Mouse (Mus musculus) urinary bladder, postnatal 25 days (tissue): ENCODE results near the gene Tmem63b.

Experiments used
- DNase-seq: peaks from one replicate; pipeline ENCODE4 v3.0.0; 2022; ENCODE audit warnings: low spot score

The Tmem63b gene

GRCm38 (mm10) chr17:45686716-45687115, at the start of gene Tmem63b:
Gene Tmem63b, minus strand, starts transcription at chr17:45686905.
- DNase-seq = no peak

DNA sequence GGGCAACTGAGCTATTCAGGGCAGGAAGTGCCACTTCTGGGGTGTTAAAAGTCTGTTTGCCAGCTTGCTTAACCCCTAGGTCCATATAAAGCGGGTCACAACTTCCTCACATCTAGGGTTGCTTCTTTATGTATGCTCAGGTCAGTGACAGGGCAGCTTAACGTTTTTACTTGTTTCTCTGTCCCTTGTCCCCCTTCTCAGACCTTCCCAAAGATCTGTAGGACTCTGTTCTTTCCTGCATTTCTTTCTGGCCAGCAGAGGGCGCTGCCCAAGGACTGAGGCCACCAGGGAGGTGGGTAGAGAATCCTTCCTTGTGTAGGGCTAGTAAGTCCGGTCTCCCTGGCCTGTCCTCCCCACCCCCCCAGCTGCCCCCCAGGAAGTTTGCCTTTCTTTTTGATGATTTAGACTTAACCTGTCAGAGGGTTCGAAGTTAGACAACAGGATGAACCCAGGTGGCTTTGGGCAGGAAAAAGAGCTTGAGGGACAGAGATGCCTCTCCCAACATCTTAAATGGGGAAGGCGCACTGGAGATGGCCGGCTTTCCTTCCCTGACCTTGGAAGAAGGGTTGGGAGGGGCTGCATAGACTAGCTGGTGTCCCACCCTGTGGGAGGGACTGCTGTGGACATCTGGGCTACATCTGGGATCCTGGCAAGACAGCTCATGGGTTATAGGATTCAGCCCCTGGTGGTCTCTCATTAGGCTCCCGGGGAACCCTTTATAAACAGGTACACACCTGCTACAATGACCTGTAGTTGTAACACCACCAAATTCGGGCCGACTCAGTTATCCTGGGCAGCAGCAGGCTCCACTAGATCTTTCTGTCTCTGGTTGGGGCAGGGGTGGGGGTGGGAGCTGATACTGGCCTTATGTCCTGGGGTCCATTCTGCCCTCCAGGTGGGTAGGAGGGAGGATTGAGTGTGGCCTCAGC, 48.9 kb upstream of the Tmem63b start:
- peak; percentile 84 for DNase-seq

GRCm38 (mm10) chr17:45734881-45735280, 48.2 kb upstream of the Tmem63b start:
- no peak for DNase-seq

DNA sequence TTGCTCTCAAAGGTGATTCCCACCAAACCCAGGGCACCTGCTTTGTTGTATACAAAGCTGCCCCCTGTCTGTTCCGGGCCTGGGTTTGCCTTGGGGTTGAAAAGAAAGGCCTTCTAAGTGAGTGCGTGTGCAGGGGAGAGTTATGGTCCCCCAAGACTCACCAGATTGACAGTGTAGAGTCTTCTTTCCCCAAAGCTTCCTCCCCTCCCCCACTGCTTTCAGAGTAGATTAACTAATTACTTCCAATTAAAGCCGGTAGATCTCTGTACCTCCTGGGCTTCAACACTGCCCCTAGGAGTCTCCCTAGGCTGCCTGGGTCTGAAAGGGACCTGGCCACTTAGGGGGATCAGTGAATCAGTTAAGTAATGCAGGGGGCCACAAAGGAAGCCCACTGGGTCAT, 47.6 kb upstream of the Tmem63b start:
- DNase-seq = no peak

DNA sequence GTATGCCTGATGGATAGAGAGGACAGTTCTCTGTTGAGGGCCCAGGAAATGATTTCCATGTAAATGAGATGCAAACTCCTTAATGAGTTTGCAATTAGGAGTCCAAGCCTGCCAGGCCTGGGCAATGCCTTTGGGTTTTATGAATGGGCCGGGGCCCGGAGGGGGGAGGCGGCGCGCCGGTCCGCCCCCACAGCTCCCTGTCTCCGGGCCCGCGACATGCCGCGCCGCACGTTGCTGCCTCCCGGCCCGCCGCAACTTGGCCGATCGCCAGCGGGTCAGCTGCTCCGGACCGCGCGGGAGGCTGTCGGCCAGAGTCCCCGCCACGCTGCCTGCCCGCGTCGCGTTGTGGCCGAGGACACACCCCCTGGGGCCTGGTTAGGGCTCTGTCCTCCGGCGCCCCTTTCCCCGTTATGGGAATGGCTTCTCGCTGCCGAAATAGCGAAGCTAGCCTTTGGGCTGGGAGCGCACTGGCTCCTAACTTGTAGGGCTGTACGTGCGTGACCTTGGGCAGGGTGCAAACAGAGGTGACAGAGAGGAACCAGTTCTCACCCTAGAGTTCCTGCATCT, 47.1 kb upstream of the Tmem63b start, which contains the start of gene 1600014C23Rik:
1600014C23Rik (minus strand) TSS at position 110 of the 567 bp plus-strand sequence.
- DNase-seq = peak; percentile 44

- DNase-seq = no peak
These were observed 46.5 kb upstream of the Tmem63b start for GRCm38 (mm10) chr17:45733038-45733734.

DNA sequence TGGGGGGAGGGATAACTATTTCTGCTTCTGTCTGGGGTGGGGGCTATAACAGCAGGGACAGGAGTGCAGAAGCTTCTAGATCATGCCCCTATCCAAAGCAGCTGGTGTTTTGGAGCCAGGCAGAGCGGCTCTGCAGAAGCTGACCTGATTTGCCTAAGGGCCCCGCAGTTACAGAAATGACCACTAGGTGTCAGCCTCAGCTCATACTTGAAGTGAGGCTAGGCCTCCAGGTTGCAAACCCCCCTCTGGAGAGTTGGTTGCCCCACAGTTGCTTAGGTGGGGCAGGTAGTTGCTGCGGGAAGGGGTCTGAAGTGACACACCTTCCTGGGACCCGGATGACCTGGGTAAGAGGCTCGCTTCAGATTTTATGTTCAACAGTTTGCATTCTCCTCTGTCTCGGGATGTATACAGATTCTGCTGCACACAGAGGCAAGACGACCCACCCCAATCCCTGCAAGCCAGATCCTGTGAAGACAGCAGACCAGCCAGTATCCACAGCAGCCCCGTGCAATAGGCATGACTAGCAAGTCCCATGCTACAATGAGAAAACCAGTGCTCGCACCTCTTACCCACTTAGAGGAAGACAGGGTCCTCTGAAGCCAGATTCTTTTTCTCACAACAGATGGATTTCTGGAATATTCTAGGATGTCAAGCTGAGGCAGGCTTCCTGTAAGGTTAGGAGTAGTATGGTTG, 44.6 kb upstream of the Tmem63b start:
- peak; percentile 79 for DNase-seq

DNA sequence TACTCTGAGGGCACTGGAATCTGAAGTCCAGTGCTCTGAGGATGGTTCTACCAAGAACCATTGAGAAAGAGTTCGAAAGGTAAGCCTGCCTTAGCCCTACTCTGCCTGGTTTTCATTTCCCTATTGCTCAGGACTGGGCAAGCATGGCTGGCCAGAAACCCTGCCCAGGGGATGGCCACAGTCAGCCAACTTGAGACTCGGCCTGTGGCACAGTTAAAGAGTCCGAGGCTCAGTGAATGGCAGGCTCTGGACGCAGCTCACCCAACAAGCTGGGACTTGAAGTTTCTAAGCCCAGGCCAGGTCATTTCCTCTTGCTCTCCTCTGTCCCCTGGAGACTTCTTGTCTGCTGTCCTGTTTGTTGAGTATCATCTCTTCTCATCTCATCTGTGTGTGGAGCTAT, 44.0 kb upstream of the Tmem63b start:
- no peak for DNase-seq

- DNase-seq = no peak
These were observed 42.7 kb upstream of the Tmem63b start for GRCm38 (mm10) chr17:45729387-45729786.

DNA sequence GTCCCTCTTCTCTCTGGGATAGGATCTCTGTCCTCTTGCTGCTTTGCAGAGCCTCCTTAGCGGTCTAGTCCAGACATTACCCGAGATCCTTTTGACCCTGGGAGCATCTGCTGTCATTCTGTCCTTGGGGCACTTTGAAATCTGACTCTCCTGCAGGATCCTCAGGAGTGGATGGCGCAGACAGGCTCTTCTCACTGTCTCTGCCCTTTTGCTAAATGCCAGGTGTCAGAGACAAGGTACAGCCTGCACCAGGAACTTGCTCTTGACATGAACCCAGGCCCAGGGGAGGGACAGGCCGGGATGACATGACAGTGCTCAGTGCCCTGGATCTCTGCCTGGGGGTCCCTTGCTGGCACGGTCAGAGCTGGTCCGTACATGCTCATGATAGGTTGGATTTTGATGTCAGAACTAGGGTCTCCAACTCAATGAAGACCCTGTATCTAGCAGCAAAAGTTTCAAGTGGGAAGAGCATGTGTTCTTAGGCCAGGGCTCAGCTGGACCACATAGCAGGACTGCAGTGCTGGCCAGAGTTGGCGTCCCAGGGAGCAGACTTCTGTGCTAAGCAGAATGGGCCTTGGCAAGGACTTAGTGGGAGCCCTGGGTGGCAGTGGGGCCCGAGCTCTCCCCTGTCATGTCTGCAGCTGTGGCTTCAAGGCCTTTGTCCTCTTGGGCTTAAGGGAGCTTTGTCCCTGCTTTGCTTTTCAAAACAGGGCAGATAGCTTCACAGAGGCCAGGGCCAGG, 41.4 kb upstream of the Tmem63b start:
- DNase-seq = no peak

GRCm38 (mm10) chr17:45727481-45727880, 40.8 kb upstream of the Tmem63b start:
- DNase-seq = no peak

GRCm38 (mm10) chr17:45726249-45726648, 39.5 kb upstream of the Tmem63b start:
- DNase-seq = peak; percentile 26

- DNase-seq = no peak
These were observed 37.8 kb upstream of the Tmem63b start for GRCm38 (mm10) chr17:45724574-45724921.

- peak; percentile 79 for DNase-seq
These were observed 37.2 kb upstream of the Tmem63b start for GRCm38 (mm10) chr17:45723732-45724573.

- DNase-seq = no peak
These were observed 31.6 kb upstream of the Tmem63b start for GRCm38 (mm10) chr17:45718323-45718722.

GRCm38 (mm10) chr17:45711525-45711924, 24.8 kb upstream of the Tmem63b start:
- no peak for DNase-seq

DNA sequence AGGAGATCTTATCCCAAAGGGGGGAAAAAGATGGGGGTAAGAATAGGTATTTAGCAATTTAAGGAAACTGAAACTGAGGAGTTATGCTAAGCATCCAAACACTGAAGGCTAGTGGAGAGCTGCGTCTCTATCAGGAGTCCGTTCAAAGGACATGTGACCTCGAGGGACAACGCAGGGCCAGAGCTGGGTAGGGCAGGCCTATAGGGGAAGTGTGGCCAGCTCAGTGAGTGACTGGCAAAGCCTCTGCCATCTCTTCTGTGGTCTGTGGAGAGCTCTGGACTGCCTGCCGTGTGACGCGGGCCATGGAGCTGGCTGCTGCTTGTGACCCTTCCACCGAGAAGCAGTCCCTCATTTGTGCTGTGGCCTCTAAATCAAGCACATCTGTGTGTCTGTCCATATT, 23.7 kb upstream of the Tmem63b start:
- no peak for DNase-seq

GRCm38 (mm10) chr17:45709829-45710228, 23.1 kb upstream of the Tmem63b start:
- no peak for DNase-seq

GRCm38 (mm10) chr17:45708179-45708578, 21.5 kb upstream of the Tmem63b start:
- DNase-seq = no peak

DNA sequence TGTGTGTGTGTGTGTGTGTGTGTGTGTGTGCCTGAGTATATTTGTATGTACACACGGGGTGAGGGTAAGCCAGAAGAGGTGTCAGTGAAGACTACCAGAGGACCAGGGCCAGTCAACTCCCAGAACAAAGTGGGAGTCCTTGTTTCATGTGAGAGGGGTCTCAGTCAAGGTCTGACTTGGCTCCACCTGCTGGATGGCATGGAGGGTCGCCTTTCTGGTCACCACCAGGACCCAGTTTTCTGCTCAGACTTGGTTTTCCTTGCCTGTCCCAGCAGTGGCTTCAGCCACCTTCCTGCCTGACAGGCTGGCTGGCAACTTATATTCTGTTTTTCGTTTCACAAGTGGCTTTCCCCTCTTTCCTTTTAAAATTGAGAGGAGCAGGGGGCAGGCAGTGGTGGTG, 20.7 kb upstream of the Tmem63b start:
- no peak for DNase-seq

DNA sequence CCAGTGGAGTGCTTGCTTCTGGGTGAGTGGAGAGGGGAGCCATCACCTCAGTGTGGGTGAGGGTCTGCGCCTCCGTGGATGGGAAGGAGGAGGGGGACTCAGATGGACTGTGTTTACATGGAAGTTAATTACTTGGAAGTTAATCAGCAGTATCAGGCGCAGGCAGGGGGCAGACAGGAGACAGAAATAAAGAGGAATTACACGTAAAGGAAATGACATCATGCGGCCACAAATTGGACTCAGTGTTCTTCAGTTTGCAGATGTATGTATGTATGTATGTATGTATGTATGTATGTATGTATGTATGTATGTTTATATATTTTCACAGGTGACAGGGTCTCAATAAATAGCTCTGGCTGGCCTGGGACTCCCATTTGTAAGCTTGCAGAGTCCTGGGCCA, 20.1 kb upstream of the Tmem63b start:
- DNase-seq = no peak
